Mouse (Mus musculus) midbrain, embryonic 12.5 days (tissue): ENCODE results near the gene Alx3. TPM values are rescaled to one million over a fixed set of nuclear protein-coding genes. Genes with fewer than 3 reads are reported as not detected.
A peak's percentile ranks its signal among the peaks of the same experiment; 100 is the strongest.
"Not testable (repeated sequence)": the region's sequence is repeated elsewhere in the genome, so short reads cannot be mapped to it uniquely, and the experiment has no call there.

ENCODE experiments used
- ATAC-seq: fragments of 200-750 bp; cut with Nextera tagmentation; 2 replicates; pipeline ENCODE4 v1.8.0; 2017; ENCODE audit warnings: low read depth, moderate TSS enrichment, moderate library complexity; ENCODE audit not compliant: low FRiP score
- H3K27ac ChIP-seq: fragments of 300-500 bp; sonication (generic); replicated peaks from 2 replicates; pipeline ENCODE4 v1.5.1; 2016; ENCODE audit warnings: mild to moderate bottlenecking
- H3K27me3 ChIP-seq: fragments of 300-500 bp; sonication (generic); 2 replicates; pipeline ENCODE4 v1.6.1; 2016; ENCODE audit warnings: mild to moderate bottlenecking
- H3K36me3 ChIP-seq: fragments of 300-500 bp; sonication (generic); 2 replicates; pipeline ENCODE4 v1.6.1; 2016
- H3K4me1 ChIP-seq: fragments of 300-500 bp; sonication (generic); 2 replicates; pipeline ENCODE4 v1.6.1; 2016
- H3K4me2 ChIP-seq: fragments of 300-500 bp; sonication (generic); replicated peaks from 2 replicates; pipeline ENCODE4 v1.6.1; 2016; ENCODE audit warnings: mild to moderate bottlenecking, moderate library complexity
- H3K4me3 ChIP-seq: fragments of 300-500 bp; sonication (generic); 2 replicates; pipeline ENCODE4 v1.5.1; 2016; ENCODE audit warnings: mild to moderate bottlenecking
- H3K9ac ChIP-seq: fragments of 300-500 bp; sonication (generic); replicated peaks from 2 replicates; pipeline ENCODE4 v1.6.1; 2016; ENCODE audit warnings: mild to moderate bottlenecking, moderate library complexity
- H3K9me3 ChIP-seq: fragments of 300-500 bp; sonication (generic); 2 replicates; pipeline ENCODE4 v1.6.1; 2016; ENCODE audit warnings: mild to moderate bottlenecking
- WGBS: fragments of 180-500 bp; shearing (Covaris S2); methylation state at CpG from one replicate; pipeline ENCODE4 v1.1.7; 2016; 5-methylcytosine and 5-hydroxymethylcytosine counted together
- polyA plus RNA-seq: library from polyadenylated mRNA; unstranded; fragments of >200 nt; fragmentation: Nextera tagmentation; extraction: Ambion mirVana; gene quantifications from 2 replicates; pipeline ENCODE4 v1.2.1, GENCODE M21; 2016

Alx3 gene
- polyA plus RNA-seq, 1 experiment from 2014 or later: 4.5 TPM

GRCm38 (mm10) chr3:107629411-107629810, 34.6 kb downstream of the Alx3 start:
- peaks cover 46% of the 10 kb centered on the region for H3K36me3 ChIP-seq
- no peak overlapping the region for H3K4me3 ChIP-seq
- H3K9me3 ChIP-seq: no peaks in the 10 kb centered on the region
- H3K27ac ChIP-seq: no peak overlapping the region
- WGBS: 94% methylated on average over 4 of the region's 4 CpGs
- peaks cover 15% of the 10 kb centered on the region for H3K4me1 ChIP-seq
- no peak for ATAC-seq
- no peaks in the 10 kb centered on the region for H3K27me3 ChIP-seq
- peak overlapping the region; percentile 71; the same call in 1 of the 2 replicates for H3K4me2 ChIP-seq
- H3K9ac ChIP-seq: 0 out of 2 replicates have a peak overlapping the region, but pooled peaks have one; percentile 11

- Histone ChIP-seq H3K27me3 (no peaks in the 10 kb centered on the region), H3K4me3 (peak within 1 kb of the TSS; percentile 97), H3K4me1 (peaks cover 15% of the 10 kb centered on the region), H3K9ac (peak within 1 kb of the TSS; percentile 98), H3K27ac (peak within 1 kb of the TSS; percentile 98), H3K4me2 (peak within 1 kb of the TSS; percentile 71), H3K36me3 (peaks cover 31% of the 10 kb centered on the region), H3K9me3 (no peaks in the 10 kb centered on the region)
- WGBS: 1% methylated on average over 41 of the region's 48 CpGs
- peak; percentile 88 for ATAC-seq
Observed at GRCm38 (mm10) chr3:107630682-107631522, 36.1 kb downstream of the Alx3 start, which contains the start of gene Gm10961. Gene Gm10961, plus strand, starts transcription at chr3:107631322.

- WGBS: under 1% methylated on average over 32 of the region's 35 CpGs
- H3K27me3 ChIP-seq: no peaks in the 10 kb centered on the region
- peak within 1 kb of the TSS; percentile 71 for H3K4me2 ChIP-seq
- H3K9me3 ChIP-seq: no peaks in the 10 kb centered on the region
- H3K4me3 ChIP-seq: peak within 1 kb of the TSS; percentile 97
- ATAC-seq: peak; percentile 95
- peaks cover 15% of the 10 kb centered on the region for H3K4me1 ChIP-seq
- H3K27ac ChIP-seq: peak within 1 kb of the TSS; percentile 98
- peak within 1 kb of the TSS; percentile 98 for H3K9ac ChIP-seq
- peaks cover 25% of the 10 kb centered on the region for H3K36me3 ChIP-seq
Observed at GRCm38 (mm10) chr3:107631523-107631958, 36.7 kb downstream of the Alx3 start, which contains the start of gene Strip1. Gene Strip1, minus strand, starts transcription at chr3:107631694.

GRCm38 (mm10) chr3:107632786-107633185, 38.0 kb downstream of the Alx3 start:
- Histone ChIP-seq H3K9me3 (no peaks in the 10 kb centered on the region), H3K27me3 (no peaks in the 10 kb centered on the region), H3K4me2 (no peak overlapping the region), H3K9ac (no peak overlapping the region), H3K27ac (no peak overlapping the region), H3K4me3 (no peak overlapping the region), H3K4me1 (peaks cover 15% of the 10 kb centered on the region), H3K36me3 (peaks cover 12% of the 10 kb centered on the region)
- ATAC-seq: no peak
- 97% methylated on average over 4 of the region's 4 CpGs for WGBS

- no peak for ATAC-seq
- 90% methylated on average over 9 of the region's 9 CpGs for WGBS
Observed at GRCm38 (mm10) chr3:107633906-107634305, 39.1 kb downstream of the Alx3 start.

GRCm38 (mm10) chr3:107635836-107636235, 41.0 kb downstream of the Alx3 start:
- no peak overlapping the region for H3K4me2 ChIP-seq
- no peak overlapping the region for H3K27ac ChIP-seq
- no peaks in the 10 kb centered on the region for H3K4me1 ChIP-seq
- H3K9me3 ChIP-seq: no peaks in the 10 kb centered on the region
- ATAC-seq: no peak
- no peaks in the 10 kb centered on the region for H3K36me3 ChIP-seq
- WGBS: 63% methylated on average over 8 of the region's 8 CpGs
- H3K4me3 ChIP-seq: no peak overlapping the region
- H3K9ac ChIP-seq: no peak overlapping the region
- H3K27me3 ChIP-seq: no peaks in the 10 kb centered on the region

More at GRCm38 (mm10) chr3:107633906-107634305, 39.1 kb downstream of the Alx3 start:
- Histone ChIP-seq H3K27me3 (no peaks in the 10 kb centered on the region), H3K4me2 (no peak overlapping the region), H3K27ac (no peak overlapping the region), H3K4me3 (no peak overlapping the region), H3K4me1 (peaks cover 15% of the 10 kb centered on the region), H3K9me3 (no peaks in the 10 kb centered on the region), H3K36me3 (peaks cover 5% of the 10 kb centered on the region; the same call in 1 of the 2 replicates), H3K9ac (no peak overlapping the region)

- Histone ChIP-seq H3K4me1 (no peaks in the 10 kb centered on the region), H3K36me3 (no peaks in the 10 kb centered on the region), H3K9ac (no peak overlapping the region), H3K4me2 (no peak overlapping the region), H3K27me3 (no peaks in the 10 kb centered on the region), H3K9me3 (no peaks in the 10 kb centered on the region), H3K27ac (no peak overlapping the region), H3K4me3 (no peak overlapping the region)
- WGBS: 74% methylated on average over 3 of the region's 3 CpGs
- ATAC-seq: no peak
Observed at GRCm38 (mm10) chr3:107636236-107636635, 41.4 kb downstream of the Alx3 start.

- no peaks in the 10 kb centered on the region for H3K36me3 ChIP-seq
- no peaks in the 10 kb centered on the region for H3K9me3 ChIP-seq
- H3K27me3 ChIP-seq: no peaks in the 10 kb centered on the region
- ATAC-seq: no peak
- H3K4me3 ChIP-seq: no peak overlapping the region
- WGBS: 72% methylated on average over 5 of the region's 5 CpGs
- H3K4me2 ChIP-seq: no peak overlapping the region
- no peak overlapping the region for H3K9ac ChIP-seq
- H3K27ac ChIP-seq: no peak overlapping the region
- no peaks in the 10 kb centered on the region for H3K4me1 ChIP-seq
Observed at GRCm38 (mm10) chr3:107637606-107638172, 42.9 kb downstream of the Alx3 start.

GRCm38 (mm10) chr3:107646947-107647346, 52.1 kb downstream of the Alx3 start:
- no peaks in the 10 kb centered on the region for H3K36me3 ChIP-seq
- H3K4me3 ChIP-seq: no peak overlapping the region
- H3K9ac ChIP-seq: no peak overlapping the region
- H3K4me1 ChIP-seq: no peaks in the 10 kb centered on the region
- H3K9me3 ChIP-seq: no peaks in the 10 kb centered on the region
- ATAC-seq: no peak
- no peak overlapping the region for H3K27ac ChIP-seq
- no peak overlapping the region for H3K4me2 ChIP-seq
- H3K27me3 ChIP-seq: no peaks in the 10 kb centered on the region
- WGBS: 94% methylated on average over 3 of the region's 3 CpGs

- H3K9ac ChIP-seq, H3K36me3 ChIP-seq, H3K4me2 ChIP-seq, H3K9me3 ChIP-seq, H3K4me1 ChIP-seq, H3K27me3 ChIP-seq, H3K27ac ChIP-seq, ATAC-seq, H3K4me3 ChIP-seq: not testable (repeated sequence)
- WGBS: 80% methylated on average over 5 of the region's 5 CpGs
Observed at GRCm38 (mm10) chr3:107650276-107650675, 55.4 kb downstream of the Alx3 start.

- Histone ChIP-seq H3K4me2 (no peak overlapping the region), H3K9ac (no peak overlapping the region), H3K4me3 (no peak overlapping the region), H3K36me3 (no peaks in the 10 kb centered on the region), H3K27ac (no peak overlapping the region), H3K27me3 (no peaks in the 10 kb centered on the region), H3K9me3 (no peaks in the 10 kb centered on the region), H3K4me1 (no peaks in the 10 kb centered on the region)
- ATAC-seq: no peak
- WGBS: 97% methylated on average over 3 of the region's 3 CpGs
Observed at GRCm38 (mm10) chr3:107652968-107653367, 58.1 kb downstream of the Alx3 start.

- Histone ChIP-seq H3K9me3 (no peaks in the 10 kb centered on the region), H3K4me1 (no peaks in the 10 kb centered on the region), H3K27ac (no peak overlapping the region), H3K27me3 (no peaks in the 10 kb centered on the region), H3K9ac (no peak overlapping the region), H3K4me3 (no peak overlapping the region), H3K36me3 (peaks cover 7% of the 10 kb centered on the region), H3K4me2 (no peak overlapping the region)
- no peak for ATAC-seq
- 84% methylated on average over 3 of the region's 3 CpGs for WGBS
Observed at GRCm38 (mm10) chr3:107654861-107655260, 60.0 kb downstream of the Alx3 start.
